Mouse (Mus musculus): ENCODE results near the gene Gm43638.
"Not testable (repeated sequence)": the region's sequence is repeated elsewhere in the genome, so short reads cannot be mapped to it uniquely, and the experiment has no call there.

Gene Gm43638

GRCm38 (mm10) chr5:87486706-87487105 lies at the start of gene Gm43638:
Gene Gm43638 (minus strand): TSS chr5:87486806.
- DNase-seq (ENCODE audit: low spot score in 2 of 2): not testable (repeated sequence)

- no peak for DNase-seq (ENCODE audit: low spot score in 2 of 2)
These were observed 49.5 kb upstream of the Gm43638 start for GRCm38 (mm10) chr5:87535994-87536644.

GRCm38 (mm10) chr5:87532288-87532687 lies 45.7 kb upstream of the Gm43638 start:
- DNase-seq (ENCODE audit: low spot score in 2 of 2): no peak

GRCm38 (mm10) chr5:87523561-87523960 lies 37.0 kb upstream of the Gm43638 start:
- DNase-seq (ENCODE audit: low spot score in 2 of 2): not testable (repeated sequence)

- DNase-seq (ENCODE audit: low spot score in 2 of 2): no peak
These were observed 19.3 kb upstream of the Gm43638 start for GRCm38 (mm10) chr5:87505776-87506458.

GRCm38 (mm10) chr5:87502687-87503086 lies 16.1 kb upstream of the Gm43638 start:
- no peak for DNase-seq (ENCODE audit: low spot score in 2 of 2)

- DNase-seq (ENCODE audit: low spot score in 2 of 2): no peak
These were observed 12.7 kb upstream of the Gm43638 start for GRCm38 (mm10) chr5:87499341-87499740.

GRCm38 (mm10) chr5:87498936-87499335 lies 12.3 kb upstream of the Gm43638 start:
- DNase-seq (ENCODE audit: low spot score in 2 of 2): no peak

- DNase-seq (ENCODE audit: low spot score in 2 of 2): no peak
These were observed 4.2 kb upstream of the Gm43638 start, which contains the start of gene Ugt2a1 for GRCm38 (mm10) chr5:87490771-87491170. Gene Ugt2a1 (minus strand): TSS chr5:87490871.

- no peak for DNase-seq (ENCODE audit: low spot score in 2 of 2)
These were observed 4.4 kb downstream of the Gm43638 start, which contains the start of gene Ugt2a2 for GRCm38 (mm10) chr5:87482160-87482559. Gene Ugt2a2 (minus strand): TSS chr5:87482260.

- no peak for DNase-seq (ENCODE audit: low spot score in 2 of 2)
These were observed 27.8 kb downstream of the Gm43638 start for GRCm38 (mm10) chr5:87458810-87459209.

- no peak for DNase-seq (ENCODE audit: low spot score in 2 of 2)
These were observed 28.9 kb downstream of the Gm43638 start for GRCm38 (mm10) chr5:87457701-87458100.

GRCm38 (mm10) chr5:87456216-87456850 lies 30.3 kb downstream of the Gm43638 start:
- DNase-seq (ENCODE audit: low spot score in 2 of 2): no peak

GRCm38 (mm10) chr5:87455519-87455918 lies 31.1 kb downstream of the Gm43638 start:
- DNase-seq (ENCODE audit: low spot score in 2 of 2): no peak

GRCm38 (mm10) chr5:87452514-87452913 lies 34.1 kb downstream of the Gm43638 start:
- DNase-seq (ENCODE audit: low spot score in 2 of 2): not testable (repeated sequence)

GRCm38 (mm10) chr5:87436264-87436663 lies 50.3 kb downstream of the Gm43638 start:
- peak in 1 of 2 experiments; percentile 5 for DNase-seq (ENCODE audit: low spot score in 2 of 2)

- no peak for DNase-seq (ENCODE audit: low spot score in 2 of 2)
These were observed 60.9 kb downstream of the Gm43638 start for GRCm38 (mm10) chr5:87425676-87426075.

- DNase-seq (ENCODE audit: low spot score in 2 of 2): not testable (repeated sequence)
These were observed 62.6 kb downstream of the Gm43638 start, which contains the start of gene Ugt2b38 for GRCm38 (mm10) chr5:87424041-87424440. Gene Ugt2b38 (minus strand): TSS chr5:87424203.

Data from frontal cortex, postnatal 14 days (tissue).